Mouse (Mus musculus): ENCODE data around the gene Ntn5. TPM values are rescaled to one million over a fixed set of nuclear protein-coding genes. Genes with fewer than 3 reads are reported as not detected.
A peak's percentile ranks its signal among the peaks of the same experiment; 100 is the strongest.
"Not testable (repeated sequence)": the region's sequence is repeated elsewhere in the genome, so short reads cannot be mapped to it uniquely, and the experiment has no call there.

Ntn5 gene
- polyA plus RNA-seq, 1 experiment from 2014 or later = 0.18 TPM

DNA sequence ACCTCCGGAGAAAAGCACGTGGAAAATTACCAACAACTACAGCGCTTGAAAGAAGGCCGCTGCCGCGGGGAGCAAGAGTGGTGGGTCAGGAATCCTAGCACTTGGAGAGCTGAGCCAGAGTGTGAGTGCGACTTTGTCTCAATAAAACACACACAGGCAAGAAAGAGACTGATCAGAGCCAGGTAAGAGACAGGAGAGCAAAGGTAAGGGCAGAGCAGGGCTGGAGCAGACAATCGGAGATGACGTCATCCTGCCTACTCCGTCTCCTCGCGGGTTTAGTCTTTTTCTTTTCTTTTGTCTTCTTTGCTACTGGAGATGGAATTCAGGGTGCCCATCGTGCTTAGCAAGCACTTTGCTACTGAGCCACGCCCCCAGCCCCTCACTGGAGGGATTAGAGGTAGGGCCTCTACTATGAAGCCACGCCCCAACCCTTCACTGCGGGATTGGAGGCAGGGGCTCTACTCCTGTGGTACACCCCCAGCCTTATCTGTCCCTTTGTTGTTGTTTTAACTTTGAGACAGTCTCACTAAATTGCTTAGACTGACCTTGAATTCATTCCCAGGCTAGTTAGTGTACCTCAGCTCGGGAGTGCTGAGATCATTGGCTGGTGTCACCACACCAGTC lies 29.3 kb upstream of the Ntn5 start:
- Histone ChIP-seq H3K4me2 (ENCODE audit: low read length) (peak overlapping the region; percentile 18; the same call in 1 of the 2 replicates), H3K4me1 (replicated peaks; ENCODE audit: insufficient read depth, low read length) (no peaks in the 10 kb centered on the region), H3K27ac (no peak overlapping the region), H3K36me3 (ENCODE audit: insufficient read depth, low read length) (no peaks in the 10 kb centered on the region), H3K4me3 (replicated peaks; ENCODE audit: low read depth, low read length) (no peak overlapping the region), H3K27me3 (ENCODE audit: insufficient read depth, low read length) (no peaks in the 10 kb centered on the region), H3K9me3 (replicated peaks; ENCODE audit: low read length) (no peaks in the 10 kb centered on the region), H3K9ac (ENCODE audit: low read depth, low read length) (no peak overlapping the region)
- ATAC-seq (replicated peaks; ENCODE audit: low FRiP score, low read depth) = no peak
- 42% methylated on average over 17 of the region's 17 CpGs for WGBS
- no peak for DNase-seq (ENCODE audit: low spot score)
- TF ChIP-seq CTCF (IDR thresholded peaks at IDR 0.05; ENCODE audit: low read depth) = no peak

DNA sequence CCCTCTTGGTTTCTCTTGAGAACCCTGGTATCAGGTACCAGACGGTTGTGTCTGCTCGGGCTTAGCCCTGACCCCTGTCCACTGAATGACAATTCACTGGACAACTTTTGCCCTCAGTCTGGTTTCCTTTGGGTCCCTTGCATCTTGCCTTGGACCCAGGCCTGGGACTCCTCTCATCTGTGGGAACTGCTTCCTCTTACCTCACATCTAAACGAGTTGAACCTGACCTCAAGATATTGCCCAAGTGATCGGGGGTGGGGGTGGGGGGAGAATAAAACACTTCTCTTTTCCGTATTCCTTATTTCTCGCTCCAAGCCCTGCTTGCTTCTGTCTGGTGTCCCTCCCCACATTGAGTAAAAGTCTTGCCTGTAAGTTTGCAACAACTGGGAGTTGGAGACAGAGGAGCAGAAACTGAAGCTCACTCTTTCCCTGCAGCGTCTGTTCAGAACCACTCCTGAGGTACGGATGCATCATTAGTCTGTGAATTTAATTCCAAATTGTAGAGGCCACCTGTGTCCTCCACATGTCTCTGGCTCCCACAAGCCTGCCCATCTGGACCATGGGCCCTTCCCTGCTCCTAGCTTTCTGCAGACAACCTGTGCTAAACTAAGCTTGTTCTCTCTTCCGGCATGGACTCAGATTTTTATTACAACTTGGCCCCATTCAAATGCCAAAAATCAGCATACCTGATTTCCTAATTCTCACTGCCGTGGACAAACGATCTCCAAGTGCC lies 22.9 kb upstream of the Ntn5 start:
- no peaks in the 10 kb centered on the region for H3K27me3 ChIP-seq (ENCODE audit: insufficient read depth, low read length)
- WGBS = 69% methylated on average over 11 of the region's 11 CpGs
- H3K9me3 ChIP-seq (replicated peaks; ENCODE audit: low read length) = no peaks in the 10 kb centered on the region
- no peaks in the 10 kb centered on the region for H3K36me3 ChIP-seq (ENCODE audit: insufficient read depth, low read length)
- DNase-seq (ENCODE audit: low spot score) (no peak), ATAC-seq (replicated peaks; ENCODE audit: low FRiP score, low read depth) (no peak)
- H3K27ac ChIP-seq = no peak overlapping the region
- no peak overlapping the region for H3K4me2 ChIP-seq (ENCODE audit: low read length)
- no peak overlapping the region for H3K4me3 ChIP-seq (replicated peaks; ENCODE audit: low read depth, low read length)
- TF ChIP-seq CTCF (IDR thresholded peaks at IDR 0.05; ENCODE audit: low read depth) = no peak
- H3K9ac ChIP-seq (ENCODE audit: low read depth, low read length) = no peak overlapping the region
- peaks cover 3% of the 10 kb centered on the region for H3K4me1 ChIP-seq (replicated peaks; ENCODE audit: insufficient read depth, low read length)

DNA sequence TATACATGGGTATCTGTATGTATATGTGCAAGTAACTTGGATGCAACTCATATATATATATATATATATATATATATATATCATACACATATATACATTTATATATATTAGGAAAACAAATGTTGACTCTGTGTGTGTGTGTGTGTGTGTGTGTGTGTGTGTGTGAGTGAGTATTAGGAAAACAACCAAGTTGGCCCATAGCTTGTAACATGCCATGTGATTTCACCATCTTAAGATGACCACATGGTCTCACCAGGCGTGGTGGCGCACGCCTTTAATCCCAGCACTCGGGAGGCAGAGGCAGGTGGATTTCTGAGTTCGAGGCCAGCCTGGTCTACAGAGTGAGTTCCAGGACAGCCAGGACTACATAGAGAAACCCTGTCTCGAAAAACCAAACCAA lies 22.1 kb upstream of the Ntn5 start:
- 94% methylated on average over 6 of the region's 6 CpGs for WGBS
- H3K36me3 ChIP-seq (ENCODE audit: insufficient read depth, low read length); H3K4me2 ChIP-seq (ENCODE audit: low read length); DNase-seq (ENCODE audit: low spot score); H3K9me3 ChIP-seq (replicated peaks; ENCODE audit: low read length); H3K4me1 ChIP-seq (replicated peaks; ENCODE audit: insufficient read depth, low read length); H3K4me3 ChIP-seq (replicated peaks; ENCODE audit: low read depth, low read length); ATAC-seq (replicated peaks; ENCODE audit: low FRiP score, low read depth); H3K9ac ChIP-seq (ENCODE audit: low read depth, low read length); H3K27ac ChIP-seq; H3K27me3 ChIP-seq (ENCODE audit: insufficient read depth, low read length): not testable (repeated sequence)

DNA sequence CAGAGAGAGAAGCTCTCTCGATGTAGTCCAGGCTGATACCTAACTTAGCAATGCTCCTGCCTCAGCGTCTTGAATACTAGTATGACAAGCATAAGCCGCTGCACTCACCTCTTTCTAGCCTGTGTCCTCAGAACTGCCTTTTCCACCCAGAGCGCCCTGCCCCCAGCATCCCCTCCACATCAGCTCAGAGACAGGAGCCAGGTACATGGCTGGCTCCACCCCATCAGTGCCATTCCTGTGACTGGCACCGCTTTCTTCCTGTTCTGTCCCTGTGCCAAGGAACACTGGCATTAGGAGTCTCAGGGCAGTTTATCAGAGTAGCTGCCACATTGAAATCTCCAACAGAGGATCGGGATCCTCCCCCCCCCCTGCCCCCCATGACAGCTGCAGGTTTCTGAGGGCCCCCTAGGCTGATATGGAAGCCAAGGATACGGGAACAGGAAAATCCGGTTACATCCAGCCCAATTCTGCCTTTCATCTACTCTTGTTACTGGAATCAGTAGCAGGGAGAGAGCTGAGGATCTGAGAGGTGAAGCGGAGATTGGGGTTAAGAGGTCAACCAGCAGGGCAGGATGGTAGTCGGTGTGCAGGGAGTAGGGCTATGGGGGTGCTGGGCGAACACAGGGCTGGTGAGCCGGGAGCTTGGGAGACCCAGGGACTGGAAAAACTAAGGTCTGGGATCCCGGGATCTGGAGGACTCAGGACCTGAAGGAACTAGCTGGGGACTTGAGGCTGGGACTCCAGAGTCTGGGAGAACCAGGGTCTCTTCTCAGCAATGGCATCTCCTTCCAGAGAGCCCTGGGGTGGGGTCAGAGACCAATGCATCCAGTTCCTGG lies 18.3 kb upstream of the Ntn5 start:
- Histone ChIP-seq H3K27ac (no peak overlapping the region), H3K9me3 (replicated peaks; ENCODE audit: low read length) (no peaks in the 10 kb centered on the region), H3K4me2 (ENCODE audit: low read length) (no peak overlapping the region), H3K4me1 (replicated peaks; ENCODE audit: insufficient read depth, low read length) (peaks cover 7% of the 10 kb centered on the region), H3K4me3 (replicated peaks; ENCODE audit: low read depth, low read length) (no peak overlapping the region), H3K36me3 (ENCODE audit: insufficient read depth, low read length) (no peaks in the 10 kb centered on the region), H3K27me3 (ENCODE audit: insufficient read depth, low read length) (no peaks in the 10 kb centered on the region), H3K9ac (ENCODE audit: low read depth, low read length) (no peak overlapping the region)
- no peak; the same call in 1 of the 2 replicates for ATAC-seq (replicated peaks; ENCODE audit: low FRiP score, low read depth)
- DNase-seq (ENCODE audit: low spot score) = no peak
- WGBS = 50% methylated on average over 13 of the region's 13 CpGs
- no peak for TF ChIP-seq CTCF (IDR thresholded peaks at IDR 0.05; ENCODE audit: low read depth)

DNA sequence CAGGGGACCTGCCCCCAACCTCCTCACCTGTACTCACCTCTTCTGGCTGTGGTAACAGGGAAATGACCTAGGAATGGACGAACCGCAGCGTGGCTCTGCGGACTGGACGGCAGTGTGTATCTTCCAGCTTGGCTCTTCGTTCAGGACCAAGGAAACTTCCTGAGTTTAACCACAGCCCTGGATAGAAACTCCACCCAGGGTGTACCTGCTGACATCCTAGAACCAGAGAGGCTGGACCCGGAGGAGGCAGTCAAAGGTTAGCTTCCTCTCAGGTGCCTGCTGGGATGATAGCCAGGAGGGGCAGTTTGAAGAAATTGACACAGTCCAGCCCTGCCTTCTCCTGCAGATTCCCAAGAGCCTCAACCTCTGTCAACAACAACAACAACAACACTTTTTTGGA lies 17.7 kb upstream of the Ntn5 start, which contains the start of gene Fut2:
TSS of gene Fut2 (minus strand) at position 234 of the 400 bp plus-strand sequence.
- Histone ChIP-seq H3K4me2 (ENCODE audit: low read length) (no peak within 1 kb of the TSS), H3K27me3 (ENCODE audit: insufficient read depth, low read length) (no peaks in the 10 kb centered on the region), H3K9me3 (replicated peaks; ENCODE audit: low read length) (no peaks in the 10 kb centered on the region), H3K9ac (ENCODE audit: low read depth, low read length) (no peak within 1 kb of the TSS), H3K4me1 (replicated peaks; ENCODE audit: insufficient read depth, low read length) (peaks cover 7% of the 10 kb centered on the region), H3K27ac (no peak within 1 kb of the TSS), H3K36me3 (ENCODE audit: insufficient read depth, low read length) (no peaks in the 10 kb centered on the region), H3K4me3 (replicated peaks; ENCODE audit: low read depth, low read length) (no peak within 1 kb of the TSS)
- ATAC-seq (replicated peaks; ENCODE audit: low FRiP score, low read depth) (no peak), DNase-seq (ENCODE audit: low spot score) (no peak)
- no peak for TF ChIP-seq CTCF (IDR thresholded peaks at IDR 0.05; ENCODE audit: low read depth)
- 79% methylated on average over 7 of the region's 7 CpGs for WGBS

DNA sequence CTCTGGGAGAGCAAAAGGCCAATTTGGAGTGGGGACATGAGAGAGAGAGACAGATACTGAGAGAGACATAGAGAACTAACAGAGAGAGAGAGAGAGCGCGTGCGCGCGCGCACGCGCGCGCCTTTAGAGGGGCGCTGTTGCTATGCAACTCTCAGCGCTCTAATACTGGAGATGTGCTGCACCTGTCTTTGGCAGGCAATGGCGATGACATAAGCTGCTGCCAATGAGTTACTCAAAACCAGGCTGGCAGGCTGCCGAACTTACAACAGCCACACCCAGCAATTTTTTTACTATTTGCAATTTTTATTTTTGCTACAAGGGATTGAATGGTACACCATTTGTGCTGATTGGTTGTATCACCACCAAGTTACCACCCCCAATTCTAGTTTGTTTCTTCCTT lies 16.1 kb upstream of the Ntn5 start:
- no peak for TF ChIP-seq CTCF (IDR thresholded peaks at IDR 0.05; ENCODE audit: low read depth)
- Histone ChIP-seq H3K27me3 (ENCODE audit: insufficient read depth, low read length) (no peaks in the 10 kb centered on the region), H3K4me1 (replicated peaks; ENCODE audit: insufficient read depth, low read length) (peaks cover 7% of the 10 kb centered on the region), H3K9me3 (replicated peaks; ENCODE audit: low read length) (no peaks in the 10 kb centered on the region), H3K4me2 (ENCODE audit: low read length) (no peak overlapping the region), H3K4me3 (replicated peaks; ENCODE audit: low read depth, low read length) (no peak overlapping the region), H3K9ac (ENCODE audit: low read depth, low read length) (no peak overlapping the region), H3K36me3 (ENCODE audit: insufficient read depth, low read length) (no peaks in the 10 kb centered on the region), H3K27ac (no peak overlapping the region)
- 85% methylated on average over 14 of the region's 14 CpGs for WGBS
- no peak for ATAC-seq (replicated peaks; ENCODE audit: low FRiP score, low read depth)
- no peak for DNase-seq (ENCODE audit: low spot score)

Measured in kidney, postnatal 0 days (tissue).